Mouse (Mus musculus): Measurements from ENCODE around the gene Dtnbp1. TPM values are rescaled to one million over a fixed set of nuclear protein-coding genes. Genes with fewer than 3 reads are reported as not detected.

Dtnbp1 gene
- polyA plus RNA-seq, 1 experiment: 99.1 TPM

- Histone ChIP-seq H3K4me2 (ENCODE audit: low read depth) (no peak overlapping the region), H3K36me3 (ENCODE audit: control insufficient read depth, insufficient read depth) (peaks cover 6% of the 10 kb centered on the region), H3K4me3 (no peak overlapping the region), H3K79me2 (ENCODE audit: control insufficient read depth, insufficient read depth) (peaks cover 3% of the 10 kb centered on the region), H3K27me3 (ENCODE audit: control insufficient read depth, insufficient read depth, insufficient read length) (no peaks in the 10 kb centered on the region), H3ac (ENCODE audit: control insufficient read depth, insufficient read length) (no peak overlapping the region)
- no peak for TF ChIP-seq MAX (IDR thresholded peaks at IDR 0.05; ENCODE audit: low read depth)
- TF ChIP-seq MYOD1 (IDR thresholded peaks at IDR 0.05; ENCODE audit: control insufficient read depth in 1 of 3, insufficient read length in 2 of 3, low read depth in 2 of 3): no peak
- no peak for TF ChIP-seq POLR2AphosphoS2 (IDR thresholded peaks at IDR 0.05; ENCODE audit: insufficient read length, low read depth)
- no peak for TF ChIP-seq SRF (IDR thresholded peaks at IDR 0.05; ENCODE audit: control insufficient read depth, insufficient read length, low read depth)
- TF ChIP-seq USF1 (IDR thresholded peaks at IDR 0.05; ENCODE audit: low read depth): no peak
- TF ChIP-seq MYOG (IDR thresholded peaks at IDR 0.05; ENCODE audit: control insufficient read depth in 1 of 3, insufficient read depth in 1 of 3, insufficient read length in 2 of 3, low read depth in 2 of 3): no peak
- TF ChIP-seq POLR2A (IDR thresholded peaks at IDR 0.05; ENCODE audit: insufficient read length, low read depth): no peak
- no peak for TF ChIP-seq TCF3 (IDR thresholded peaks at IDR 0.05; ENCODE audit: insufficient read length, low read depth)
- no peak for TF ChIP-seq E2F4 (IDR thresholded peaks at IDR 0.05; ENCODE audit: insufficient read depth)
- no peak for TF ChIP-seq REST (IDR thresholded peaks at IDR 0.05; ENCODE audit: insufficient read depth, insufficient read length)
- TF ChIP-seq TCF12 (IDR thresholded peaks at IDR 0.05; ENCODE audit: insufficient read depth, poor library complexity, severe bottlenecking): no peak
- TF ChIP-seq CEBPB (IDR thresholded peaks at IDR 0.05; ENCODE audit: insufficient read depth, poor library complexity, severe bottlenecking): no peak
Observed at GRCm38 (mm10) chr13:44979433-44979832, 22.5 kb downstream of the Dtnbp1 start.

GRCm38 (mm10) chr13:44977483-44978141 is 24.3 kb downstream of the Dtnbp1 start:
- Histone ChIP-seq H3K4me2 (ENCODE audit: low read depth) (no peak overlapping the region), H3K36me3 (ENCODE audit: control insufficient read depth, insufficient read depth) (peaks cover 12% of the 10 kb centered on the region), H3K27me3 (ENCODE audit: control insufficient read depth, insufficient read depth, insufficient read length) (no peaks in the 10 kb centered on the region), H3K79me2 (ENCODE audit: control insufficient read depth, insufficient read depth) (peaks cover 3% of the 10 kb centered on the region), H3K4me3 (no peak overlapping the region), H3ac (ENCODE audit: control insufficient read depth, insufficient read length) (no peak overlapping the region)
- TF ChIP-seq REST (IDR thresholded peaks at IDR 0.05; ENCODE audit: insufficient read depth, insufficient read length): no peak
- TF ChIP-seq POLR2A (IDR thresholded peaks at IDR 0.05; ENCODE audit: insufficient read length, low read depth): no peak
- TF ChIP-seq E2F4 (IDR thresholded peaks at IDR 0.05; ENCODE audit: insufficient read depth): no peak
- no peak for TF ChIP-seq CEBPB (IDR thresholded peaks at IDR 0.05; ENCODE audit: insufficient read depth, poor library complexity, severe bottlenecking)
- no peak for TF ChIP-seq USF1 (IDR thresholded peaks at IDR 0.05; ENCODE audit: low read depth)
- no peak for TF ChIP-seq MYOD1 (IDR thresholded peaks at IDR 0.05; ENCODE audit: control insufficient read depth in 1 of 3, insufficient read length in 2 of 3, low read depth in 2 of 3)
- TF ChIP-seq TCF3 (IDR thresholded peaks at IDR 0.05; ENCODE audit: insufficient read length, low read depth): no peak
- TF ChIP-seq SRF (IDR thresholded peaks at IDR 0.05; ENCODE audit: control insufficient read depth, insufficient read length, low read depth): no peak
- TF ChIP-seq MYOG (IDR thresholded peaks at IDR 0.05; ENCODE audit: control insufficient read depth in 1 of 3, insufficient read depth in 1 of 3, insufficient read length in 2 of 3, low read depth in 2 of 3): no peak

DNA sequence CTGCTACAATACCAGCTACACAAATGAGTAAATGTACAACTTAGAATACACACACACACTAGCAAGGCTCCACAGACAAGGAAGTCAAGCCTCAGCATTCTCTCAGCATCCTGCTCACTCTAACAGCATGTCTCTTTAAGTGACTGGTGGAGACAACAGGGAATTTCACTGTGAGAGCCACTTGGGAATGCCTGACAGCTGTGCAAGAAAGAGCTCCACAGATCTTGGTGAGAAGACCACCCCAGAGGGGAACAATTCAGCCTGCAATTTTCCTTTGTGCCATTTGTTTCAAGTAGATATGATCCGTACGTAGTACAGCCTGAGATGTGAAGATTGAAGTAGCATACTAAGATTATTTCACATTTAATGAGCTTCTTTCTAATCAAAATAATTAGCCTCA is 24.9 kb downstream of the Dtnbp1 start:
- H3ac ChIP-seq (ENCODE audit: control insufficient read depth, insufficient read length): no peak overlapping the region
- no peaks in the 10 kb centered on the region for H3K27me3 ChIP-seq (ENCODE audit: control insufficient read depth, insufficient read depth, insufficient read length)
- H3K79me2 ChIP-seq (ENCODE audit: control insufficient read depth, insufficient read depth): peaks cover 3% of the 10 kb centered on the region
- H3K4me3 ChIP-seq: no peak overlapping the region
- no peak overlapping the region for H3K4me2 ChIP-seq (ENCODE audit: low read depth)
- TF ChIP-seq TCF12 (IDR thresholded peaks at IDR 0.05; ENCODE audit: insufficient read depth, poor library complexity, severe bottlenecking): no peak
- TF ChIP-seq POLR2AphosphoS2 (IDR thresholded peaks at IDR 0.05; ENCODE audit: insufficient read length, low read depth): no peak
- no peak for TF ChIP-seq MYOG (IDR thresholded peaks at IDR 0.05; ENCODE audit: control insufficient read depth in 1 of 3, insufficient read depth in 1 of 3, insufficient read length in 2 of 3, low read depth in 2 of 3)
- no peak for TF ChIP-seq MYOD1 (IDR thresholded peaks at IDR 0.05; ENCODE audit: control insufficient read depth in 1 of 3, insufficient read length in 2 of 3, low read depth in 2 of 3)
- TF ChIP-seq MAX (IDR thresholded peaks at IDR 0.05; ENCODE audit: low read depth): no peak
- TF ChIP-seq USF1 (IDR thresholded peaks at IDR 0.05; ENCODE audit: low read depth): no peak
- peaks cover 13% of the 10 kb centered on the region for H3K36me3 ChIP-seq (ENCODE audit: control insufficient read depth, insufficient read depth)

- H3K36me3 ChIP-seq (ENCODE audit: control insufficient read depth, insufficient read depth): peaks cover 16% of the 10 kb centered on the region
- no peak overlapping the region for H3K4me2 ChIP-seq (ENCODE audit: low read depth)
- H3K27me3 ChIP-seq (ENCODE audit: control insufficient read depth, insufficient read depth, insufficient read length): no peaks in the 10 kb centered on the region
- TF ChIP-seq REST (IDR thresholded peaks at IDR 0.05; ENCODE audit: insufficient read depth, insufficient read length) (no peak), TCF12 (IDR thresholded peaks at IDR 0.05; ENCODE audit: insufficient read depth, poor library complexity, severe bottlenecking) (no peak), MAX (IDR thresholded peaks at IDR 0.05; ENCODE audit: low read depth) (no peak), CEBPB (IDR thresholded peaks at IDR 0.05; ENCODE audit: insufficient read depth, poor library complexity, severe bottlenecking) (no peak), USF1 (IDR thresholded peaks at IDR 0.05; ENCODE audit: low read depth) (no peak), MYOD1 (IDR thresholded peaks at IDR 0.05; ENCODE audit: control insufficient read depth in 1 of 3, insufficient read length in 2 of 3, low read depth in 2 of 3) (no peak)
- H3ac ChIP-seq (ENCODE audit: control insufficient read depth, insufficient read length): no peak overlapping the region
- H3K79me2 ChIP-seq (ENCODE audit: control insufficient read depth, insufficient read depth): no peaks in the 10 kb centered on the region
- no peak overlapping the region for H3K4me3 ChIP-seq
Observed at GRCm38 (mm10) chr13:44960542-44961291, 41.2 kb downstream of the Dtnbp1 start.
